Mouse (Mus musculus) G1E (cell line): Measurements from ENCODE around the gene Angpt4.

Experiments used
- CTCF ChIP-seq: IDR thresholded peaks from 2 replicates; pipeline ENCODE4 v1.5.1; 2012; ENCODE audit warnings: low read depth, low read length, inconsistent platforms, mixed read lengths
- GATA1 ChIP-seq: IDR thresholded peaks from 2 replicates; pipeline ENCODE4 v1.6.1; 2012; ENCODE audit warnings: borderline replicate concordance, low read length, inconsistent platforms, mixed read lengths
- GATA2 ChIP-seq: IDR thresholded peaks from 2 replicates; pipeline ENCODE4 v1.6.1; 2012; ENCODE audit warnings: low read depth, low read length, inconsistent platforms, borderline replicate concordance

DNA sequence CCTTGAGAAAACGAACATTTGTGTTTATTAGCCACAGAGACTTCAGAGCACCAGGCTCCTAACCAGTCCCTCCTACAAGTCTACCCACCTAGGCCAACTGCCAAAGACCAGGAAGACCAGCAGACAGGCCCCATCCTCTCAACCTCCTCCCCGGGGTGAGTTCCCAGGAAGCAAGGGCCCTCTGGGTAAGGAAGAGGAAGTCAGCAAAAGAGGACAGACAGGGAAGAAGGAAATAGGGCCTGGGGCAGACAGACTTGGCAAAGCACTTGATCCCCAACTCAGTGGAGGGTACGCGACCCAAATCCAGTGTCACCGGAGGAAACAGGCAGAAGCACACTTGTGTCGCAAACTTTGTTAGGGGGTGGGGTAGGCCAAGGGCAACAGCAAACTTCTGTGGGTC lies 58.4 kb downstream of the Angpt4 start:
- TF ChIP-seq CTCF (no peak), GATA2 (no peak), GATA1 (no peak)
